Mouse (Mus musculus) kidney, postnatal 0 days (tissue): ENCODE data around the gene Acoxl. TPM values are rescaled to one million over a fixed set of nuclear protein-coding genes. Genes with fewer than 3 reads are reported as not detected.

ENCODE experiments used
- ATAC-seq: fragments of 200-750 bp; cut with Nextera tagmentation; replicated peaks from 2 replicates; pipeline ENCODE4 v1.8.0; 2017; ENCODE audit warnings: low read depth, moderate number of reproducible peaks, moderate TSS enrichment, moderate library complexity; ENCODE audit not compliant: low FRiP score
- DNase-seq: peaks from one replicate; pipeline ENCODE4 v3.0.0-alpha.2; 2016; ENCODE audit warnings: low spot score
- H3K27ac ChIP-seq: fragments of 300-500 bp; sonication (generic); 2 replicates; pipeline ENCODE4 v1.5.1; 2014; ENCODE audit warnings: mild to moderate bottlenecking
- H3K27me3 ChIP-seq: fragments of 300-500 bp; sonication (generic); 2 replicates; pipeline ENCODE4 v1.6.1; 2014; ENCODE audit warnings: low read length, mixed read lengths; ENCODE audit not compliant: insufficient read depth
- H3K36me3 ChIP-seq: fragments of 300-500 bp; sonication (generic); 2 replicates; pipeline ENCODE4 v1.6.1; 2014; ENCODE audit warnings: low read length, mixed read lengths; ENCODE audit not compliant: insufficient read depth
- H3K4me1 ChIP-seq: fragments of 300-500 bp; sonication (generic); replicated peaks from 2 replicates; pipeline ENCODE4 v1.6.1; 2014; ENCODE audit warnings: antibody characterized with exemption, low read length, mixed read lengths; ENCODE audit not compliant: insufficient read depth
- H3K4me2 ChIP-seq: fragments of 300-500 bp; sonication (generic); 2 replicates; pipeline ENCODE4 v1.6.1; 2014; ENCODE audit warnings: mild to moderate bottlenecking, low read length, moderate library complexity, mixed read lengths
- H3K4me3 ChIP-seq: fragments of 300-500 bp; sonication (generic); replicated peaks from 2 replicates; pipeline ENCODE4 v1.5.1; 2014; ENCODE audit warnings: low read depth, low read length
- H3K9ac ChIP-seq: fragments of 300-500 bp; sonication (generic); 2 replicates; pipeline ENCODE4 v1.6.1; 2014; ENCODE audit warnings: low read depth, low read length
- H3K9me3 ChIP-seq: fragments of 300-500 bp; sonication (generic); replicated peaks from 2 replicates; pipeline ENCODE4 v1.6.1; 2016; ENCODE audit warnings: low read length, inconsistent platforms, mixed read lengths
- CTCF ChIP-seq: IDR thresholded peaks from 2 replicates; pipeline ENCODE4 v1.5.1; 2016; ENCODE audit warnings: antibody characterized with exemption, low read depth, mild to moderate bottlenecking, moderate library complexity
- WGBS: fragments of 180-500 bp; shearing (Covaris S2); extraction: QIAGEN DNeasy Blood & Tissue Kit; methylation state at CpG from one replicate; pipeline ENCODE4 v1.1.7; 2014; 5-methylcytosine and 5-hydroxymethylcytosine counted together
- polyA plus RNA-seq: library from polyadenylated mRNA; unstranded; fragments of >200 nt; fragmentation: Nextera tagmentation; extraction: Ambion mirVana; gene quantifications from 2 replicates; pipeline ENCODE4 v1.2.1, GENCODE M21; 2015

The Acoxl gene
- polyA plus RNA-seq, 1 experiment from 2014 or later: 0.61 TPM

- no peak for TF ChIP-seq CTCF
- H3K9me3 ChIP-seq: no peaks in the 10 kb centered on the region
- ATAC-seq (no peak), DNase-seq (no peak)
- no peak overlapping the region for H3K9ac ChIP-seq
- no peak overlapping the region for H3K4me2 ChIP-seq
- no peak overlapping the region for H3K4me3 ChIP-seq
- WGBS: 79% methylated on average over 11 of the region's 11 CpGs
- 0 out of 2 replicates have a peak, but pooled peaks cover 17% of the 10 kb centered on the region for H3K36me3 ChIP-seq
- no peak overlapping the region for H3K27ac ChIP-seq
- no peaks in the 10 kb centered on the region for H3K27me3 ChIP-seq
- H3K4me1 ChIP-seq: peaks cover 11% of the 10 kb centered on the region; the same call in 1 of the 2 replicates
These were observed 314.9 kb downstream of the Acoxl start for GRCm38 (mm10) chr2:128153551-128153910.

- DNase-seq (no peak), ATAC-seq (no peak)
- no peak overlapping the region for H3K27ac ChIP-seq
- H3K36me3 ChIP-seq: 0 out of 2 replicates have a peak, but pooled peaks cover 11% of the 10 kb centered on the region
- no peaks in the 10 kb centered on the region for H3K9me3 ChIP-seq
- H3K4me2 ChIP-seq: no peak overlapping the region
- no peaks in the 10 kb centered on the region for H3K27me3 ChIP-seq
- no peak for TF ChIP-seq CTCF
- WGBS: 83% methylated on average over 13 of the region's 13 CpGs
- H3K4me1 ChIP-seq: peaks cover 18% of the 10 kb centered on the region
- H3K4me3 ChIP-seq: no peak overlapping the region
- H3K9ac ChIP-seq: no peak overlapping the region
These were observed 316.9 kb downstream of the Acoxl start for GRCm38 (mm10) chr2:128155412-128156066.

- peaks cover 18% of the 10 kb centered on the region for H3K4me1 ChIP-seq
- H3K4me2 ChIP-seq: no peak overlapping the region
- 0 out of 2 replicates have a peak, but pooled peaks cover 6% of the 10 kb centered on the region for H3K36me3 ChIP-seq
- H3K27ac ChIP-seq: no peak overlapping the region
- no peaks in the 10 kb centered on the region for H3K27me3 ChIP-seq
- no peak for ATAC-seq
- 77% methylated on average over 5 of the region's 5 CpGs for WGBS
- no peak for TF ChIP-seq CTCF
- no peak overlapping the region for H3K9ac ChIP-seq
- DNase-seq: no peak
- no peak overlapping the region for H3K4me3 ChIP-seq
- H3K9me3 ChIP-seq: no peaks in the 10 kb centered on the region
These were observed 317.4 kb downstream of the Acoxl start for GRCm38 (mm10) chr2:128156067-128156462.

- Histone ChIP-seq H3K36me3 (peaks cover 5% of the 10 kb centered on the region; the same call in 1 of the 2 replicates), H3K4me2 (no peak overlapping the region), H3K4me3 (no peak overlapping the region), H3K9ac (no peak overlapping the region), H3K27ac (no peak overlapping the region), H3K9me3 (no peaks in the 10 kb centered on the region), H3K4me1 (peaks cover 18% of the 10 kb centered on the region), H3K27me3 (no peaks in the 10 kb centered on the region)
- DNase-seq (no peak), ATAC-seq (no peak)
- TF ChIP-seq CTCF: no peak
- WGBS: 47% methylated on average over 12 of the region's 12 CpGs
These were observed 318.1 kb downstream of the Acoxl start for GRCm38 (mm10) chr2:128156557-128157412.

- Histone ChIP-seq H3K4me1 (peaks cover 18% of the 10 kb centered on the region), H3K36me3 (peaks cover 5% of the 10 kb centered on the region; the same call in 1 of the 2 replicates), H3K4me3 (no peak overlapping the region), H3K27ac (no peak overlapping the region; the same call in 1 of the 2 replicates), H3K9me3 (no peaks in the 10 kb centered on the region), H3K4me2 (0 out of 2 replicates have a peak overlapping the region, but pooled peaks have one; percentile 21), H3K9ac (no peak overlapping the region), H3K27me3 (no peaks in the 10 kb centered on the region)
- TF ChIP-seq CTCF: no peak
- WGBS: 30% methylated on average over 17 of the region's 17 CpGs
- ATAC-seq (no peak), DNase-seq (peak; percentile 66)
These were observed 320.2 kb downstream of the Acoxl start for GRCm38 (mm10) chr2:128158734-128159410.

- no peak for ATAC-seq
- no peak for DNase-seq
- Histone ChIP-seq H3K27me3 (no peaks in the 10 kb centered on the region), H3K9me3 (no peaks in the 10 kb centered on the region), H3K36me3 (peaks cover 5% of the 10 kb centered on the region; the same call in 1 of the 2 replicates), H3K4me1 (peaks cover 18% of the 10 kb centered on the region), H3K9ac (no peak overlapping the region), H3K4me2 (no peak overlapping the region), H3K27ac (no peak overlapping the region), H3K4me3 (no peak overlapping the region)
- 56% methylated on average over 7 of the region's 7 CpGs for WGBS
- TF ChIP-seq CTCF: no peak
These were observed 321.0 kb downstream of the Acoxl start for GRCm38 (mm10) chr2:128159619-128160125.
